Mouse (Mus musculus): ENCODE data around the gene Eif4g3. TPM values are rescaled to one million over a fixed set of nuclear protein-coding genes. Genes with fewer than 3 reads are reported as not detected.
A peak's percentile ranks its signal among the peaks of the same experiment; 100 is the strongest.

Eif4g3 gene
- polyA plus RNA-seq, 1 experiment from 2014 or later: 7.3 TPM

GRCm38 (mm10) chr4:138008646-138009045, 15.8 kb downstream of the Eif4g3 start:
- Histone ChIP-seq H3K9ac (no peak overlapping the region), H3K27ac (no peak overlapping the region), H3K9me3 (replicated peaks) (no peaks in the 10 kb centered on the region), H3K27me3 (no peaks in the 10 kb centered on the region), H3K36me3 (peaks cover 54% of the 10 kb centered on the region), H3K4me1 (replicated peaks) (peaks cover 5% of the 10 kb centered on the region), H3K4me2 (no peak overlapping the region), H3K4me3 (replicated peaks) (no peak overlapping the region)
- DNase-seq: no peak
- 85% methylated on average over 6 of the region's 6 CpGs for WGBS (ENCODE audit: insufficient replicate concordance)
- ATAC-seq (ENCODE audit: low read depth): no peak

DNA sequence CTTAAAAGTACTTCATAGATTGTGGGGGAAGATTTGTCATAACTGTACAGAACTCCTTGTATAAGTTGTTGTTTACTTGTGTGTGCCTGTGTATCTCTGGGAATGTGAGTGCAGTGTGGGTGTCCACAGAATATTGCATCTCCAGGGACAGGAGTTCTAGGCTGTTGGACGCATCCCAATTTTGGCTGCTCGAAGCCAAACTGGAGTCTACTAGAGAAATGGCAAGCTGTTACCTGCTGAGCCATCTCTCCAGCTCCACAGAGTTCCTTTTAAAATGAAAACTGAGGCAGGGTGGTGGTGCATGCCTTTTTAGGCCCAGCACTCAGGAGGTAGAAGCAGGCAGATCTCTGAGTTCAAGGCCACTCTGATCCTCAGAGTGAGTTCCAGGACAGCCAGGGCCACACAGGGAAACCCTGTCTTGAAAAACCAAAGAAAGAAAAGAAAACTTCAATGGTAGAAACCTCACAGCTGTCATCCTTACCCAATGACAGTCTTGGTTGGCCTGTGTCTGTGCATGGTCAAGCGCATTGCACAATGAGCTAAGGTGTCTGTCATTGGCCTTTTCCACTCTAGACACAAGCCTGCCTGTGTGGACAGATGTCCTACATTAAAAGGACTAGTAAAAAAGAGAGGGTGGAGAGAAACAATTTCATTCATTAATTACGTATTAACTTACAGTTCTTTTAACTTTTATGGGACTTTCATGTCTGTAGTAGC, 17.1 kb downstream of the Eif4g3 start:
- no peak overlapping the region for H3K4me3 ChIP-seq (replicated peaks)
- WGBS (ENCODE audit: insufficient replicate concordance): 83% methylated on average over 4 of the region's 4 CpGs
- peaks cover 4% of the 10 kb centered on the region for H3K4me1 ChIP-seq (replicated peaks)
- no peak for ATAC-seq (ENCODE audit: low read depth)
- H3K27ac ChIP-seq: no peak overlapping the region
- H3K9ac ChIP-seq: no peak overlapping the region
- no peaks in the 10 kb centered on the region for H3K27me3 ChIP-seq
- DNase-seq: no peak
- no peak overlapping the region for H3K4me2 ChIP-seq
- H3K36me3 ChIP-seq: peaks cover 56% of the 10 kb centered on the region
- H3K9me3 ChIP-seq (replicated peaks): no peaks in the 10 kb centered on the region

DNA sequence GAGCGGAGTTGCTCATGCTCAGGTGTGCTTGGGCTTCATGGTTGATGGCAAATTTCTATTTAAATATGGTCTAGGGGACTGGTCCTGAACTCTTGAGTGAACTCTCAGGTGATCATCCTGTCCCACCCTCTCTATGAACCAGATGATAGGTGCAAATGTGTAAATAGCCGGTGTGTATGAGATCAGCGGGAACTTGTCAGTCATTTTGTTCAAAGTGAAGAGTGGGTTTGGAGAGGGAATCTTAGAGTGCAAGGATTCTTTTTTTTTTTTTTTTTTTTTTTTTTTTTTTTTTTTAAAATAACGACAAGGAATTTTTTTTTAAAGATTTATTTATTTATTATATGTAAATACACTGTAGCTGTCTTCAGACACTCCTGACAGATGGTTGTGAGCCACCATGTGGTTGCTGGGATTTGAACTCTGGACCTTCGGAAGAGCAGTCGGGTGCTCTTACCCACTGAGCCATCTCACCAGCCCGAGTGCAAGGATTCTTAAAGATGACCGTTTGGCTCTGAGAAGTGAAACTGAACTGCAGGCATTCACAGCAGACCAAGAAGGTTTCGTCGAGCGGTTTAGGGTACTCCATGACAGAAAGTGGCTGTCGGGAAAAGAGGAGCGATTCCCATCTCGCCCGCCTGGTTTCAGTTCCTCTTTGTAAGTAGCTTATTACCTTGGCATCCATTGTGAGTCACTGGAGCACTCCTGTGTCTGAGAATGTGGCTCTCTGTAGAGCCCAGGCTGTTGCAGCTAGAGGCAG, 21.1 kb downstream of the Eif4g3 start:
- ATAC-seq (ENCODE audit: low read depth) (no peak), DNase-seq (no peak)
- no peak overlapping the region for H3K9ac ChIP-seq
- H3K4me1 ChIP-seq (replicated peaks): peaks cover 33% of the 10 kb centered on the region
- 84% methylated on average over 15 of the region's 15 CpGs for WGBS (ENCODE audit: insufficient replicate concordance)
- no peak overlapping the region for H3K27ac ChIP-seq
- no peaks in the 10 kb centered on the region for H3K9me3 ChIP-seq (replicated peaks)
- no peak overlapping the region for H3K4me3 ChIP-seq (replicated peaks)
- no peak overlapping the region for H3K4me2 ChIP-seq
- H3K36me3 ChIP-seq: peaks cover 71% of the 10 kb centered on the region
- no peaks in the 10 kb centered on the region for H3K27me3 ChIP-seq

DNA sequence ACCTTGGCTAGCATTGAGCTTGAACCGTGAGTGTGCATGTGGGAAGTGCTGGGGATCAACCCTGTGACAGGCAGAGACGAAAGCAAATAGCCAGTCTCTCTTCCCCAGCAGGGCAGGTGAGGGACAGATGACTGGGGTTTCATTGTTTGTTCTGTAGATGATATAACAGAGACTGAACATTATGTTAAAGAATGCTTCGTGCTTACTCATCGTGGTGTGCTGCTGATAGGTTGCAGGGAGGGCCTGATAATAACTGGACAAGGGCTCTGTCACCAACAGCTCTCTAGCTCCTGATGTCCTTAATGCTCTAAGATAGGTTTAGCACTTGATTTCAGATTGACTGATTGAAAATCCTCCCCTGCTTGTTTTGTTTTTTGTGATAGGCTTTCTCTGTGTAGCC, 23.1 kb downstream of the Eif4g3 start:
- no peaks in the 10 kb centered on the region for H3K27me3 ChIP-seq
- WGBS (ENCODE audit: insufficient replicate concordance): 16% methylated on average over 4 of the region's 4 CpGs

DNA sequence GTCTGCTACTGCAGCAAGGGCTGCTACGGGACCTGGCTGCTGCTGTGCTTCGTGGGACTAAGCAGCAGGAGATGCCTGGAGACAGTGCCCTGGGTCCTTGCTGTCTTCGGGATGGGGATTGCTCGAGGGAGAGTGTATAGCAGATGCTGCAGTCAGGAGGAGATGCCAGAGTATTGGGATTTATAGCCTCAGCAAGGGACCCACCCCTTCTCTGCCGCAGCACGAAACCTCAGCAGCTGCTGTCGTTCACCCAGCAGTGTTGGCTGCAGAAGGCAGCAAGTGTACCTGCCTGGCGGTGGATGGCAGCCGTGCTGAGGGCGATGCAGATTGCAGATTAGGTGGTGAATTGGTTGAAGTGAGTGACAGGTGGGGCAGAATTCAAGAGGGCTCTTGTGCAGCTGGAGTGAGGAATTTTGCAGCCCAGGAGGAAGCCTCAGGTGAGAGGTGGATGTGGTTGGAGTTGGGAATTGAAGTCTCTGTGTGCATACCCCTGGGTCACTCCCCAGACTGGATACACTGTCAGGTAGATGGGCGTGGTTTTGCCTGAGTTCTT, 24.3 kb downstream of the Eif4g3 start:
- Histone ChIP-seq H3K4me3 (replicated peaks) (no peak overlapping the region), H3K36me3 (peaks cover 59% of the 10 kb centered on the region), H3K9me3 (replicated peaks) (no peaks in the 10 kb centered on the region), H3K4me2 (no peak overlapping the region), H3K4me1 (replicated peaks) (peaks cover 49% of the 10 kb centered on the region), H3K27ac (no peak overlapping the region), H3K9ac (no peak overlapping the region), H3K27me3 (no peaks in the 10 kb centered on the region)
- DNase-seq (no peak), ATAC-seq (ENCODE audit: low read depth) (no peak)
- 84% methylated on average over 11 of the region's 11 CpGs for WGBS (ENCODE audit: insufficient replicate concordance)

More for the DNA sequence above, 23.1 kb downstream of the Eif4g3 start:
- H3K27ac ChIP-seq: no peak overlapping the region
- no peaks in the 10 kb centered on the region for H3K9me3 ChIP-seq (replicated peaks)
- H3K4me3 ChIP-seq (replicated peaks): no peak overlapping the region
- peaks cover 66% of the 10 kb centered on the region for H3K36me3 ChIP-seq
- peak; percentile 69 for ATAC-seq (ENCODE audit: low read depth)
- H3K9ac ChIP-seq: no peak overlapping the region
- no peak for DNase-seq
- H3K4me1 ChIP-seq (replicated peaks): peaks cover 45% of the 10 kb centered on the region
- no peak overlapping the region for H3K4me2 ChIP-seq

- H3K9me3 ChIP-seq (replicated peaks): no peaks in the 10 kb centered on the region
- no peak overlapping the region for H3K9ac ChIP-seq
- H3K4me1 ChIP-seq (replicated peaks): peaks cover 54% of the 10 kb centered on the region
- peaks cover 52% of the 10 kb centered on the region for H3K36me3 ChIP-seq
- no peak overlapping the region for H3K4me2 ChIP-seq
- H3K27me3 ChIP-seq: no peaks in the 10 kb centered on the region
- H3K4me3 ChIP-seq (replicated peaks): no peak overlapping the region
- no peak for ATAC-seq (ENCODE audit: low read depth)
- DNase-seq: no peak
- 78% methylated on average over 6 of the region's 6 CpGs for WGBS (ENCODE audit: insufficient replicate concordance)
- no peak overlapping the region for H3K27ac ChIP-seq
Observed at GRCm38 (mm10) chr4:138018011-138018410, 25.2 kb downstream of the Eif4g3 start.

DNA sequence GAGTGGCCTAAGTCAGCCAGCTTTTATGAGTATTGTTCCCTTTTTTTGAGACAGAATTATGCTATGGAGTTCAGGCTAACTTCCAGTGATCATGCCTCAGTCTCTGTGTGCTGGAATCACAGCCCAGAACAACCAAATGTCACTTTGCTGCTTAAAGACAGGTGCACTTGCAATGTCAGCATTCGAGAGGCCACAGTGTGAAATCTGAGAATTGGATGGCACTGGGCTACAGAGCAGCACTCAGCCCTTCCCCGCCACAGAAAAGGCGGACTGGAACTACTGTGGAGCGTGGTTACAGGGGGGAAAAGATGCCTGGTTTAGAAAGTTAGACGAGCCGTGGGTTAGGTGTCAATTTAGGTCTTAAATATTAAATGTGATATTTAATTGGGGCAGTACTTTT, 27.4 kb downstream of the Eif4g3 start:
- H3K27me3 ChIP-seq: no peaks in the 10 kb centered on the region
- DNase-seq: no peak
- no peaks in the 10 kb centered on the region for H3K9me3 ChIP-seq (replicated peaks)
- H3K4me3 ChIP-seq (replicated peaks): no peak overlapping the region
- no peak for ATAC-seq (ENCODE audit: low read depth)
- WGBS (ENCODE audit: insufficient replicate concordance): 83% methylated on average over 6 of the region's 6 CpGs
- H3K4me2 ChIP-seq: no peak overlapping the region
- H3K27ac ChIP-seq: no peak overlapping the region
- peaks cover 68% of the 10 kb centered on the region for H3K4me1 ChIP-seq (replicated peaks)
- peaks cover 37% of the 10 kb centered on the region for H3K36me3 ChIP-seq
- no peak overlapping the region for H3K9ac ChIP-seq

DNA sequence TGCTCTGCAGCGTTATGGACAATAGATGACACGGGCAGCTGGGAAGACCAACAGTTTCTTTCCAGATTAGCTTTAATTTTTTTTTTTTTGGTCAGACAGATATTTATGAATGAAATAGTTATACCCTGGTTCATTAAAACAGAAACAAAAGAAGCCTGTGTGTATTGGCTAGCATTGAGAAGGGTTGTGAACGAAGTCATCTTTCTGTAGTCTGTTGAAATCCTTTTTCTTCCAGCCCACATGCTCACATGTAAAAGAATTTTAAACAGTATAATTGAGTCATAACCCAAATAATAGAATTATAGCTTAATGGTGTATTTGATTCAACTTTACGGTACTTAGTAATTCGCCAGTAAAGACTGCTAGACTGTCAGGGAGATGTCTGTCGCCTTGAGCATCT, 28.8 kb downstream of the Eif4g3 start:
- DNase-seq: no peak
- no peak for ATAC-seq (ENCODE audit: low read depth)
- Histone ChIP-seq H3K27ac (no peak overlapping the region), H3K4me2 (no peak overlapping the region), H3K9ac (no peak overlapping the region), H3K4me3 (replicated peaks) (no peak overlapping the region), H3K9me3 (replicated peaks) (no peaks in the 10 kb centered on the region), H3K4me1 (replicated peaks) (peaks cover 54% of the 10 kb centered on the region), H3K27me3 (no peaks in the 10 kb centered on the region), H3K36me3 (peaks cover 30% of the 10 kb centered on the region)
- 84% methylated on average over 6 of the region's 6 CpGs for WGBS (ENCODE audit: insufficient replicate concordance)

GRCm38 (mm10) chr4:138022761-138023160, 29.9 kb downstream of the Eif4g3 start:
- DNase-seq (no peak), ATAC-seq (ENCODE audit: low read depth) (no peak)
- no peaks in the 10 kb centered on the region for H3K27me3 ChIP-seq
- H3K4me3 ChIP-seq (replicated peaks): no peak overlapping the region
- peak overlapping the region; percentile 9; the same call in 1 of the 2 replicates for H3K27ac ChIP-seq
- no peaks in the 10 kb centered on the region for H3K9me3 ChIP-seq (replicated peaks)
- no peak overlapping the region for H3K4me2 ChIP-seq
- H3K36me3 ChIP-seq: peaks cover 29% of the 10 kb centered on the region
- peaks cover 48% of the 10 kb centered on the region for H3K4me1 ChIP-seq (replicated peaks)
- WGBS (ENCODE audit: insufficient replicate concordance): 65% methylated on average over 2 of the region's 2 CpGs
- no peak overlapping the region for H3K9ac ChIP-seq

- WGBS (ENCODE audit: insufficient replicate concordance): 30% methylated on average over 9 of the region's 9 CpGs
- peak overlapping the region; percentile 9; the same call in 1 of the 2 replicates for H3K27ac ChIP-seq
Observed at GRCm38 (mm10) chr4:138023403-138024100, 30.7 kb downstream of the Eif4g3 start.

GRCm38 (mm10) chr4:138029168-138029567, 36.3 kb downstream of the Eif4g3 start:
- no peak overlapping the region for H3K4me3 ChIP-seq (replicated peaks)
- no peak for DNase-seq
- H3K9me3 ChIP-seq (replicated peaks): no peaks in the 10 kb centered on the region
- WGBS (ENCODE audit: insufficient replicate concordance): 92% methylated on average over 6 of the region's 6 CpGs
- no peak overlapping the region for H3K9ac ChIP-seq
- no peaks in the 10 kb centered on the region for H3K27me3 ChIP-seq
- peaks cover 16% of the 10 kb centered on the region for H3K4me1 ChIP-seq (replicated peaks)
- H3K4me2 ChIP-seq: no peak overlapping the region
- H3K36me3 ChIP-seq: peaks cover 52% of the 10 kb centered on the region
- H3K27ac ChIP-seq: no peak overlapping the region
- ATAC-seq (ENCODE audit: low read depth): no peak

More at GRCm38 (mm10) chr4:138023403-138024100, 30.7 kb downstream of the Eif4g3 start:
- no peak overlapping the region for H3K4me2 ChIP-seq
- DNase-seq: no peak
- H3K4me3 ChIP-seq (replicated peaks): no peak overlapping the region
- peaks cover 44% of the 10 kb centered on the region for H3K4me1 ChIP-seq (replicated peaks)
- H3K36me3 ChIP-seq: peaks cover 29% of the 10 kb centered on the region
- H3K9me3 ChIP-seq (replicated peaks): no peaks in the 10 kb centered on the region
- no peak overlapping the region; the same call in 1 of the 2 replicates for H3K9ac ChIP-seq
- peak; percentile 73 for ATAC-seq (ENCODE audit: low read depth)
- H3K27me3 ChIP-seq: no peaks in the 10 kb centered on the region
